Mouse (Mus musculus): ENCODE data around the gene Ccdc175.
A peak's percentile ranks its signal among the peaks of the same experiment; 100 is the strongest.

Ccdc175 gene

GRCm38 (mm10) chr12:72184929-72185328 lies at the start of gene Ccdc175:
Ccdc175 (minus strand) TSS chr12:72185029.
- no peak for DNase-seq

GRCm38 (mm10) chr12:72234151-72234550 lies 49.3 kb upstream of the Ccdc175 start:
- no peak for DNase-seq

GRCm38 (mm10) chr12:72232826-72233790 lies 48.3 kb upstream of the Ccdc175 start:
- DNase-seq: no peak

- DNase-seq: no peak
These were observed 47.3 kb upstream of the Ccdc175 start for GRCm38 (mm10) chr12:72232176-72232575.

GRCm38 (mm10) chr12:72229451-72230196 lies 44.8 kb upstream of the Ccdc175 start:
- DNase-seq: no peak

- DNase-seq: no peak
These were observed 42.9 kb upstream of the Ccdc175 start for GRCm38 (mm10) chr12:72227731-72228130.

- no peak for DNase-seq
These were observed 40.5 kb upstream of the Ccdc175 start for GRCm38 (mm10) chr12:72225371-72225770.

GRCm38 (mm10) chr12:72223557-72224102 lies 38.8 kb upstream of the Ccdc175 start:
- no peak for DNase-seq

- no peak for DNase-seq
These were observed 28.7 kb upstream of the Ccdc175 start for GRCm38 (mm10) chr12:72213554-72213953.

GRCm38 (mm10) chr12:72200828-72201227 lies 16.0 kb upstream of the Ccdc175 start:
- DNase-seq: no peak

GRCm38 (mm10) chr12:72197925-72198486 lies 13.2 kb upstream of the Ccdc175 start:
- no peak for DNase-seq

- no peak for DNase-seq
These were observed 12.6 kb upstream of the Ccdc175 start for GRCm38 (mm10) chr12:72197434-72197833.

- DNase-seq: no peak
These were observed 5.3 kb downstream of the Ccdc175 start for GRCm38 (mm10) chr12:72179561-72179960.

GRCm38 (mm10) chr12:72178322-72178721 lies 6.5 kb downstream of the Ccdc175 start:
- DNase-seq: no peak

- no peak for DNase-seq
These were observed 26.4 kb downstream of the Ccdc175 start for GRCm38 (mm10) chr12:72158421-72158820.

- DNase-seq: no peak
These were observed 34.0 kb downstream of the Ccdc175 start for GRCm38 (mm10) chr12:72150786-72151185.

GRCm38 (mm10) chr12:72129203-72129602 lies 55.6 kb downstream of the Ccdc175 start:
- no peak for DNase-seq

GRCm38 (mm10) chr12:72115686-72116345 lies 69.0 kb downstream of the Ccdc175 start:
- no peak for DNase-seq

GRCm38 (mm10) chr12:72115126-72115525 lies 69.7 kb downstream of the Ccdc175 start:
- no peak for DNase-seq

- DNase-seq: peak in 1 of 2 experiments; percentile 23
These were observed 80.1 kb downstream of the Ccdc175 start for GRCm38 (mm10) chr12:72104525-72105281.

GRCm38 (mm10) chr12:72104027-72104426 lies 80.8 kb downstream of the Ccdc175 start:
- no peak for DNase-seq

GRCm38 (mm10) chr12:72102776-72103175 lies 82.1 kb downstream of the Ccdc175 start:
- DNase-seq: no peak
